Mouse (Mus musculus) myocyte (in vitro differentiated cells): ENCODE measurements around the gene Ttc29. TPM values are rescaled to one million over a fixed set of nuclear protein-coding genes. Genes with fewer than 3 reads are reported as not detected.

Experiments
- H3K27me3 ChIP-seq: one replicate; pipeline ENCODE4 v1.6.1; 2011; ENCODE audit not compliant: control insufficient read depth, insufficient read depth, insufficient read length
- H3K36me3 ChIP-seq: one replicate; pipeline ENCODE4 v1.6.1; 2011; ENCODE audit not compliant: control insufficient read depth, insufficient read depth
- H3K4me2 ChIP-seq: one replicate; pipeline ENCODE4 v1.6.1; 2011; ENCODE audit warnings: low read depth, control low read depth
- H3K4me3 ChIP-seq: one replicate; pipeline ENCODE4 v1.5.1; 2011; ENCODE audit warnings: mild to moderate bottlenecking, control low read depth, moderate library complexity
- H3K79me2 ChIP-seq: one replicate; pipeline ENCODE4 v1.6.1; 2011; ENCODE audit not compliant: control insufficient read depth, insufficient read depth
- H3ac ChIP-seq: one replicate; pipeline ENCODE4 v1.6.1; 2011; ENCODE audit not compliant: control insufficient read depth, insufficient read length
- CEBPB ChIP-seq: IDR thresholded peaks from 2 replicates; pipeline ENCODE4 v1.6.1; 2011; ENCODE audit warnings: mild to moderate bottlenecking, moderate library complexity; ENCODE audit not compliant: poor library complexity, insufficient read depth, severe bottlenecking
- E2F4 ChIP-seq: IDR thresholded peaks from one replicate; pipeline ENCODE4 v1.6.1; 2011; ENCODE audit warnings: mild to moderate bottlenecking, control low read depth, moderate library complexity; ENCODE audit not compliant: insufficient read depth
- MAX ChIP-seq: IDR thresholded peaks from one replicate; pipeline ENCODE4 v1.6.1; 2011; ENCODE audit warnings: low read depth, mild to moderate bottlenecking, control low read depth
- MYOD1 ChIP-seq, 3 experiments: IDR thresholded peaks; one replicate each; pipeline ENCODE4 v1.6.1; 2011; ENCODE audit warnings: control low read depth in 2 of 3, low read depth in 2 of 3, mild to moderate bottlenecking in 2 of 3, moderate library complexity in 1 of 3; ENCODE audit not compliant: insufficient read length in 2 of 3, control insufficient read depth in 1 of 3
- MYOG ChIP-seq, 3 experiments: IDR thresholded peaks; one replicate each; pipeline ENCODE4 v1.6.1; 2011; ENCODE audit warnings: control low read depth in 2 of 3, low read depth in 2 of 3, mild to moderate bottlenecking in 2 of 3; ENCODE audit not compliant: insufficient read length in 2 of 3, control insufficient read depth in 1 of 3, insufficient read depth in 1 of 3
- POLR2A ChIP-seq: IDR thresholded peaks from one replicate; pipeline ENCODE4 v1.6.1; 2011; ENCODE audit warnings: low read depth, mild to moderate bottlenecking, control low read depth, moderate library complexity; ENCODE audit not compliant: insufficient read length
- POLR2AphosphoS2 ChIP-seq: IDR thresholded peaks from one replicate; pipeline ENCODE4 v1.6.1; 2011; ENCODE audit warnings: low read depth, control low read depth; ENCODE audit not compliant: insufficient read length
- REST ChIP-seq: IDR thresholded peaks from one replicate; pipeline ENCODE4 v1.6.1; 2011; ENCODE audit warnings: mild to moderate bottlenecking, control low read depth, moderate library complexity; ENCODE audit not compliant: insufficient read depth, insufficient read length
- SRF ChIP-seq: IDR thresholded peaks from one replicate; pipeline ENCODE4 v1.6.1; 2011; ENCODE audit warnings: low read depth; ENCODE audit not compliant: control insufficient read depth, insufficient read length
- TCF12 ChIP-seq: IDR thresholded peaks from one replicate; pipeline ENCODE4 v1.6.1; 2011; ENCODE audit warnings: mild to moderate bottlenecking, control low read depth; ENCODE audit not compliant: poor library complexity, insufficient read depth, severe bottlenecking
- TCF3 ChIP-seq: IDR thresholded peaks from one replicate; pipeline ENCODE4 v1.6.1; 2011; ENCODE audit warnings: low read depth, control low read depth; ENCODE audit not compliant: insufficient read length
- USF1 ChIP-seq: IDR thresholded peaks from one replicate; pipeline ENCODE4 v1.6.1; 2011; ENCODE audit warnings: low read depth, mild to moderate bottlenecking, control low read depth, moderate library complexity
- polyA plus RNA-seq: library from polyadenylated mRNA; unstranded; fragments of >200 nt; fragmentation: generic; extraction: Trizol; gene quantifications from one replicate; pipeline ENCODE4 v1.2.1, GENCODE M21; 2012; ENCODE audit warnings: missing spikeins

The Ttc29 gene
- polyA plus RNA-seq, 1 experiment: not detected

DNA sequence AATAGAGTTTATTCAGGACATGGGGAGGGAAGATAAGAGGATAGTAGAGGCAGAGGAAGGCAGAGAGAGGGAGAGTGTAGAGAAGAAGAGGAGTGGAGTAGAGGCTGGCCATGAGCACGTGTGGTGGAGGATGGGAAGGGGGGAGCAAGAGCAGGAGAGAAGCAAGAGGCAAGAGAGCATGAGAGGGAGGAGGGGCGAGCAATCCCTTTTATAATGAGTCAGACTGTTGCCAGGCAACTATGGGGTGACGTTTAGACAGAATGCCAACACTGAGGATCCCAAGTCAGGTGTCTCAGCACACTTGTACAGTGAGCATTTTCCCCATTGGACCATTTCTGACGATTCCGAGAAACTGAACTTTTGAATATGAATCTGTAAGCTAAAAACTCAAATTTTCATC lies 82.4 kb downstream of the Ttc29 start:
- H3K36me3 ChIP-seq: no peaks in the 10 kb centered on the region
- H3K27me3 ChIP-seq: no peaks in the 10 kb centered on the region
- no peak overlapping the region for H3K4me2 ChIP-seq
- no peaks in the 10 kb centered on the region for H3K79me2 ChIP-seq
- H3K4me3 ChIP-seq: no peak overlapping the region
- TF ChIP-seq CEBPB: no peak
- no peak overlapping the region for H3ac ChIP-seq

DNA sequence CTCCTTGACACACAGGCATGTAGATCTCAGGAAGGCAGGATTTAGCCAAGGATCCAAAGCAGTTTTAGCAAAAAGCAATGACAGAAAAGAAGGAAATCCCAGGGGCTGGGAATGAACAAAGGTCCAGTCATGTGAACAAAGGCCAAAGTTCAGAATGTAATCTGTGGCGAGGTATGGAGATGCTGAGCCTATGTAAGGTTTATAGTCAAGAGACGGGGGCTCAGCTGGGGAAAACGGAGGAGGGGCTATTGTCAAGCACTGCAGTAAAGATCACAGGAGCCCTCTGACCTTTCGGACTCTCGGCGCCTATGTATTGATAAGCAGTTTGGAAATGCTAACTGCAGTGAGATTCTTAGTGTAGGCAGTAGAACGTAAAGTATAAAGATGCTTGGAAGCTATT lies 90.5 kb downstream of the Ttc29 start:
- no peak overlapping the region for H3K4me3 ChIP-seq
- peaks cover 4% of the 10 kb centered on the region for H3K27me3 ChIP-seq
- no peaks in the 10 kb centered on the region for H3K79me2 ChIP-seq
- no peak overlapping the region for H3ac ChIP-seq
- H3K4me2 ChIP-seq: no peak overlapping the region
- H3K36me3 ChIP-seq: no peaks in the 10 kb centered on the region
- TF ChIP-seq USF1: no peak
- TF ChIP-seq TCF12: no peak
- TF ChIP-seq REST: no peak
- TF ChIP-seq MAX: no peak
- no peak for TF ChIP-seq MYOG (IDR thresholded peaks at IDR 0.05; ENCODE audit: control insufficient read depth in 1 of 3, insufficient read depth in 1 of 3, insufficient read length in 2 of 3, low read depth in 2 of 3)
- TF ChIP-seq POLR2A: no peak
- TF ChIP-seq CEBPB: no peak
- TF ChIP-seq TCF3: no peak
- no peak for TF ChIP-seq SRF
- no peak for TF ChIP-seq E2F4
- TF ChIP-seq MYOD1 (IDR thresholded peaks at IDR 0.05; ENCODE audit: control insufficient read depth in 1 of 3, insufficient read length in 2 of 3, low read depth in 2 of 3): no peak
- TF ChIP-seq POLR2AphosphoS2: no peak

DNA sequence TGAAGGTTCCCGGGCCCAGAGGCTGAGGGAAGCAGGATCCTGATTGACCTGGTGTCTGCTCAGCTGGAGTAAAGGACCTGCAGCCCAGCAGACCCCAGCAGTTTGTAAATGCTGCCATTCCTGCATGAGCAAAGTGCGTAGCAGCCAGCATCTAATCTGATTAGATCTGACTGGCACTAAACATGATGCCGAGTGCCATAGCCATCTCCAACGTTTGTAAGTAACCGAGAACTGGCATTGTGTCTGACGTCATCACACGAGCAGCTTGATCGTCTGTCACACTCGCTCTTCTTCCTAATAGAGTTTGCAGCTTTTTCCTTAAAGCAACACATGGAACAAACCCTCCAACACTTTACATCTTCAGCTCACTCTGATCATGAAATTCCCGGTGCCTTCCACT lies 93.5 kb downstream of the Ttc29 start:
- TF ChIP-seq USF1 (no peak), E2F4 (no peak), TCF3 (no peak), MYOD1 (IDR thresholded peaks at IDR 0.05; ENCODE audit: control insufficient read depth in 1 of 3, insufficient read length in 2 of 3, low read depth in 2 of 3) (no peak)
- H3K36me3 ChIP-seq: no peaks in the 10 kb centered on the region
- H3K79me2 ChIP-seq: no peaks in the 10 kb centered on the region
- no peak overlapping the region for H3K4me2 ChIP-seq
- H3K4me3 ChIP-seq: no peak overlapping the region
- H3K27me3 ChIP-seq: peaks cover 4% of the 10 kb centered on the region
- H3ac ChIP-seq: no peak overlapping the region

DNA sequence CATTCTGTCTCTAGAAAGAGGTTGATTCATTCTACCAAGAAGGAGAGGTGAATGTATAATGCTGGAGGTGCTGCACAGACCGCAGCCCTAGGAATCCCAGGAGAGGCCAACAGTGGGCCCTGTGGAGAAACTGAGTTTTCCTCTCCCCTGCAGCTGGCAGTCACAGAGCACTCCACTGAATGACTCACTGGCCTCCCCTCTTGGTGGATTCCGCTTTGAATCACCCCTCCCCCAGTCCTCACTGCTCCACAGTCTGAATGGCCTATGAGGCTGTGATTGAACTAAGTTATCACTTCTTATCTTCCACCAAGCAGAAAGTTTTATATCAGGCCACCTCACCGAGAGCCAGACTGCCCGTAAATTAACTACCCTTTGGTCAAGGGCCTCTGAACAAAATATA lies 94.0 kb downstream of the Ttc29 start:
- H3K36me3 ChIP-seq: no peaks in the 10 kb centered on the region
- H3K27me3 ChIP-seq: peaks cover 4% of the 10 kb centered on the region
- no peak overlapping the region for H3ac ChIP-seq
- H3K4me3 ChIP-seq: no peak overlapping the region
- TF ChIP-seq POLR2A (no peak), MYOD1 (IDR thresholded peaks at IDR 0.05; ENCODE audit: control insufficient read depth in 1 of 3, insufficient read length in 2 of 3, low read depth in 2 of 3) (no peak), TCF12 (no peak)
- no peaks in the 10 kb centered on the region for H3K79me2 ChIP-seq
- H3K4me2 ChIP-seq: no peak overlapping the region

DNA sequence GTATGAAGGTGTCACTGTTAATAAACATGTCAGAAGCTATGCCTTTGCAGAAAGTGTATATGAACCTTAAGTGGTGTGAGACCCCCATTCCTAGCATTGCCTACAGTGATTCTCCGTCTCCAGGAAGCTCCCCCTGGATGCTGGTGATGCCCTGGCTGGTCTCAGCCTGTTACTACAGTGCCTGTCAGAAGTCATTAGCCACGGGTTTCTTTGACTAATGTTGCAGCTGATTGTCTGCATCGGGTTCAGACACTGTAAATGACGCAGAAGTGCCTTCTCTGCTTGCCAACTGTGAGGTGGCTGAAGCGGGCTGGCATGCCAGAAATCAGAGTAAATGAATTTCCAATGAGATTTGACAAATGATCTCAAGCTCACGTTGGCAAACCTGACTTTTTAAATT lies 96.4 kb downstream of the Ttc29 start:
- no peak for TF ChIP-seq MYOG (IDR thresholded peaks at IDR 0.05; ENCODE audit: control insufficient read depth in 1 of 3, insufficient read depth in 1 of 3, insufficient read length in 2 of 3, low read depth in 2 of 3)
- no peak for TF ChIP-seq SRF
- Histone ChIP-seq H3K27me3 (peaks cover 1% of the 10 kb centered on the region), H3K79me2 (no peaks in the 10 kb centered on the region), H3K4me2 (no peak overlapping the region), H3K36me3 (no peaks in the 10 kb centered on the region), H3K4me3 (no peak overlapping the region), H3ac (no peak overlapping the region)

DNA sequence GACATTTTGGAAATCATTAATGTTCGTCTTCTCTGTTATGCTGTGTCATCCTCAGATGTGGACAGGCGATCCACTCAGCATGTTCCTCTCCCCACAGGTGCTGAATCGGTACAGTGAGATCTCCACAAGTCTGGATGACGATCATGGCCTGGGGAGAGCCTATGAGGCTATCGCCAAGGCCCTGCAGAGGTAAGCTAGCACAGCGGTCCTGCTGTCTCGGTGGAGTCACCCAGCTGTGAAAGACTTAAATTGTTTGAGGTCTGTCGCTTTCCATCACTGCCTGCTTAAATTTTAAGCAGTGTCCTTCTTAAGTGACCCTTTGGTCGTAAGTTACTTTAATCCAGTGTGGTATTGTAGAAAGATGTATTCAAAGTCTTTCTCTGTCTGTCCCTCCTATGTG lies 102.5 kb downstream of the Ttc29 start:
- TF ChIP-seq MYOG (IDR thresholded peaks at IDR 0.05; ENCODE audit: control insufficient read depth in 1 of 3, insufficient read depth in 1 of 3, insufficient read length in 2 of 3, low read depth in 2 of 3): no peak
- no peak for TF ChIP-seq MAX
- no peak for TF ChIP-seq E2F4
- TF ChIP-seq POLR2AphosphoS2: no peak
- TF ChIP-seq TCF3: no peak
- no peak for TF ChIP-seq USF1
- TF ChIP-seq MYOD1 (IDR thresholded peaks at IDR 0.05; ENCODE audit: control insufficient read depth in 1 of 3, insufficient read length in 2 of 3, low read depth in 2 of 3): no peak
- no peak for TF ChIP-seq TCF12
- TF ChIP-seq POLR2A: no peak
- no peak for TF ChIP-seq REST
- TF ChIP-seq SRF: no peak
- Histone ChIP-seq H3K4me3 (no peak overlapping the region), H3K36me3 (no peaks in the 10 kb centered on the region), H3K27me3 (no peaks in the 10 kb centered on the region), H3K4me2 (no peak overlapping the region), H3ac (no peak overlapping the region), H3K79me2 (no peaks in the 10 kb centered on the region)
